Mouse (Mus musculus): ENCODE data around the gene Soat2.

The Soat2 gene

DNA sequence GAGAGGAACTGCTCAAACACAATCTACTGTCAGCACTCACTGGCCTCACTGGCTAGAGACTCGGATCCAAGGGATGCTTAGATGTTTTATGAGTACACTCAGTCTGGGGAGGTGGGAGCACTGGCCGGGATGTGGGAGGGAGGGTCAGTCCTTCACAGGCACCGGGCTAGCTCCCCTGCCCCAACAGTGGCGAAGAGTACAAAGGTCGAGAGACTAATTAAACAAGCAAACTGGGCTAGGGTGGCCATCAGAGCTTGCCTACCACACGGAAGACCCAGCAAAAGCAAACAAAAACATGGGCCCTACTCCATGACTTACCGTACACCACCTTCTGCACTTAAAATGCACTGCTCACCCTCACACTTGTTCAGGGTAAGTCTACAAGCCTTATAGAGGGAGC, 41.4 kb downstream of the Soat2 start:
- DNase-seq (ENCODE audit: low read depth) = no peak

DNA sequence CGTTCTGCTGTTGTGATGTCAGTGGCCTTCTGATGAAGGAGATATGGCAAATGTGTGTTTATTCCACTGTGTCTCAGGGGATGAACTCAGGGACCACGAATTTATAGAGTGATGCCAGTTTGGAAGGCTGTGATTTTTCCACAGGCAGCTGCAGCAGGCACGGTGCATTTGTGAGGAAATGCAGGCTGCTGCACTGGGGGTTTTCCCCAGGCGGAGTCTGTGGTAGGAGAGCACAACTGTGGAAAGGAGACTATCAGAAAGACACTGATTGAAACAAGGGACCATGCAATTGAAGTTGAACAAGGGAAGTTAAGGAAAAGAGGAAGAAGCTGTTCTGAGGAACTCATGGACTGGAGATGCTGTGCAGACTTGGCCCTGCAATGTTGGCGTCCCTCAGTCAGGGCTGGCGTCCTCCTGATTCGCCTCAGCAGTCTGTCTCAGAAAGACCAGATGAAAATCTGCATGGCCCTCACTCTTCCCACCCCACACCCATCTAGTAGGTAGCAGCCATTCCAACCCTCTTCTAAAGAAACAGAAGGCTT, 42.0 kb downstream of the Soat2 start:
- DNase-seq (ENCODE audit: low read depth) = no peak

DNA sequence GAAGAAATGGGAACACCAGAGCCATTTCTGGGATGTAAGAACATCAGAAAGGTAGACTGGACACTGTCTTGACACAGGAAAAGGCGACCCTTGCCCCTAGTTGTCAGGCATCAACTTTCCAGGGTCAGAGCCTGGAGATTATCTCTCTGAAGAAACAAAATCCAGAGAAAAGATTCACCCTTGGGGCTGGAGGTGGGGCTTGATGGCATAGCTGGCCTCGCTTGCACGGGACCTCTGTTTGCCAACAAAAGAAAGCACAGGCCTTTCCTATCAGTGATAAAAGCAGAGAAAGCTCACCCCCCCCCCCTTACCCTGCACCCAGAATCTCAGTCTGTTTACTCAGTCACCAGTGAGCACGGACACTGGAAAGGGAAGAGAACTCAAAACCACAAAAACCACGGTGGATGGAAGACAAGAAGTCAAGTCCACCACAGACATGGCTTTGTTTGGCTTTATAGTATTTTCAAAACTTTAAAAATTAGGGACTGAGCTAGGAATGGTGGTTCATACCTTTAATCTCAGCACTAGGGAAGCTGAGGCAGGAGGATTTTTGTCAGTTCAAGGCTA, 42.6 kb downstream of the Soat2 start:
- DNase-seq (ENCODE audit: low read depth) = no peak

DNA sequence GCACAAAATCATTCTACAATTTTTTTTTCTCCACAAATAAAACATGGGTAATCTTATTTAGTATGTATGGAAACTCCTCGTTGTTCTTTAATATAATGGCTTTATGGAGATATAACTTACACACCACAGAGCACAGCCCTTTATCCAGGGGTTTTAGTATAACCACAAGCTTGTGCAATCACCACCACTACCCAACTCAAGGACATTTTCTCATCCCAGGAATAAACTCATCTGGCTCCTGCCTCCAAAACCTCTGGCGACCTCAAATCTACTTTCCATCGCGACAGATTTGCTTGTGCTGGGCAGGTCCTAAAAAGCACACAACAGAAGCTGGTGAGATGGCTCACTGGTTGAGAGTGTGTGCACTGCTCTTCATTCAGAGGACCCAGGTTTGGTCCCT, 43.3 kb downstream of the Soat2 start:
- no peak for DNase-seq (ENCODE audit: low read depth)

DNA sequence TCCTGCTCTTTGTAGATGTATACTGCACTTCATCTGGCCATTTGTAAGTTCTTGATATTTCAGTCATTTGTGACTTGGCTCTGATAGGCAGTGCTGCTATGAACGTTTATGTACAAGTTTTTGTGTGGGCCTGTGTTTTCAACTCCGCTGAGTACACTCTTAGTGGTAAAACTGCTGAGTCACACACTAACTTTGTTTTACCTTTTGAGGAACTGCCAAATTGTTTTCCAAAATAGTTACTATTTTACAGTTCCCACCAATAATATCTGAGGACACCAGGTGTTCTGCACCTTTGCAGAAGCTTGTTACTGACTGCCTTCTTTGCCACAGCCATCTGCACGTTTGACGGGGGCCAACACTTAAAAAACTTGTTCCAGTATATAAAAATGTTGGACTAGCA, 44.1 kb downstream of the Soat2 start:
- DNase-seq (ENCODE audit: low read depth) = no peak

DNA sequence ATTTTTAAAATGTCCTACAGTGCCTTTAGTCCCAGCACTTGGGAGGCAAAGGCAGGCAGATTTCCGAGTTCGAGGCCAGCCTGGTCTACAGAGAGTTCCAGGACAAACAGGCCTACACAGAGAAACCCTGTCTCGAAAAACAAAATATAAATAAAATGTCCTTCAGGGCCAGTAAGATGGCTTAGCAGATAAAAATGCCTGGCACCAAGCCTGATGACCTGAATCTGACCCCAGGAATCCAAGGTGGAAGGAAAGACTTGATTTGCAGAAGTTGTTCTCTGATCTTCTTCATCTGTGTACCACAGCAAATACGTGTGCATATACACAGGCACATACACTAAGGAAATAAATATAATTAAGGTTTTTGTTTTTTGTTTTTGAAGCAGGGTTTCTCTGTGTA, 45.0 kb downstream of the Soat2 start:
- DNase-seq (ENCODE audit: low read depth) = no peak

DNA sequence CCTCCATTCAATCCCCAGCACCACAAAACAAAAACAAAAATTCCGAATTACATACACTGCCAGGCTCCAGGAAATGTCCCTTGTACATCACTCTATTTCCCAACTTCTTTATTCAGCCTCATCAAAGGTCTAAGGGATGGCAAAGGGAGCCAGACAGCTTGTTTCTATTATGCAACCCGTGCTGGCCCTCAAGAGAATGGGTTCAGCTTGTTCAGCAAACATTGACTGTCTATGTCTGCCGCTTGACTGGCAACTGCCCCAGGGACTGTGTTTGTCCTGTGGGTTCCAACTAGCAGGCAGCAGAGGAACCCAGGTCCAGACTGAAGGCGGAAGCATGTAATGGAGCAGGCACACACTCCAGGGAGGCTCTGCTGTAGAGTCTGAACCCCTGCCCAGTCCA, 48.5 kb downstream of the Soat2 start:
- no peak for DNase-seq (ENCODE audit: low read depth)

DNA sequence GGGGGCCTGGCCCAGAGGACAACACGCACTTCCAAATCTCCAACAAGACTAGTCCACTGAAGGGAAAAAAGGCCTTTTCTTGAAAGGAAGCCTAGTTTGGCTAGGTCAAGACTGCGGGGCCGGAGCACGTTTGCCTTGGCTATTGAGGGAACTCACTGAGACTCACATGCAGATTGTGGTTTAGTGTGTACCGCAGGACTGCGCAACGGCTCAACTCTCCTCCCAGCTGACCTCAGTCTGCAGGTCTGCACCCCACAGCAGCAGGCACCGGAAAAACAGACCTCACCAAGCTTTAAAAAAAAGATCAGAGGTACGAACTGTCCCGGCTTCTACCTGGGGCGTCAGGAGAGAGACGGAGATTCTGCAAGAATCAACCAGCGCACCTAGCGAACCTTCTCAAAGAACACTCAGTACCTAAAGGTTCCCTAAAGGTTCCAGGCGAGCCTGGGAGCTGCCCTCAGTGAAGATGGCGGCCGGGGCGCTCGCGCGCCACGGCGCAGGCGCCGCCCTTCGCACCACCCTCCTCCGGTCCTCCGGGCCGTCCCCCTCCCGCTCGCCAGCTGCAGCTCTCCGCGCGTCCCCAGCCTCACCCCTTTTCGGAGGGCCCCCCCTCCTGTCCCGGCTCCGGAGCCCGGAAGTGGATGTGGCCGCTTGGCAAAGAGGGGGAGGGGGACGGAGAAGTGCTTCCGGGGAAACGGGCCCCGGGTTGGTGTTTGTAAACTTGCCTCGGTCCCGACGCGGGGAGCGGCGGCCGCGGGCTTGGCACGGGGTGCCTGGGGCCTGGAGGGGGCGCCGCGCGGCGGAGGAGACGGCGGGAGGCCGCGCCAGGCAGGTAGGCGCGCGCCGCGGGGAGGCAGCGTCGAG, 52.9 kb downstream of the Soat2 start, which contains the start of gene Zfp740:
Gene Zfp740, plus strand, starts transcription at position 279 of the 864 bp plus-strand sequence.
- DNase-seq (ENCODE audit: low read depth) = peak; percentile 87

DNA sequence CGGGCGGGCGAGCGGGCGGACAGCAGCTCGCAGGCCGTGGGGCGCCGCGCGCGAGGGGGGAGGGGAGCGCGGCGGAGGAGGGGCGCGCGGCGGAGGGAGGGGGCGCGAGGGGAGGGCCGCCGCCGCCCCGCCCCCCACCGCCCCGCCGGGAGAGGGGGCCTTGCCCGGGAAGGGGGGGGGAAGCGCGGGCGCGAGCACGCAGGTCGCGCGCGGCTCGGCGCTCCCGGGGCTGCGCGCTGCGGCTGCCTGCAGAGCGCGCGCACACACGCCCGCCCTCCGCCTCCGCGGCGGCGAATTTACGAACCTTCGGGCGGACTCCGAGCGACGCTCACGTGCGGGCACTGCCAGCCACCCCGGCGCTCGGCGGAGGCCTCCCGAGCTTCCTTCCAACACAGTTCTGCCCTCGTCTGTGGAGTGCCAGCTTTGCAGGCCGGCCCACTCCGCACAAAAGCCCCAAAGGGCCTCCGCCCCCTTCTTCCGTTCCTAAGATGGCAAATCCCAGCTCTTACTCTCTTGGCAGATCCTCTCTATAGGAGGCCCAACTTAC, 53.6 kb downstream of the Soat2 start:
- peak; percentile 34 for DNase-seq (ENCODE audit: low read depth)

DNA sequence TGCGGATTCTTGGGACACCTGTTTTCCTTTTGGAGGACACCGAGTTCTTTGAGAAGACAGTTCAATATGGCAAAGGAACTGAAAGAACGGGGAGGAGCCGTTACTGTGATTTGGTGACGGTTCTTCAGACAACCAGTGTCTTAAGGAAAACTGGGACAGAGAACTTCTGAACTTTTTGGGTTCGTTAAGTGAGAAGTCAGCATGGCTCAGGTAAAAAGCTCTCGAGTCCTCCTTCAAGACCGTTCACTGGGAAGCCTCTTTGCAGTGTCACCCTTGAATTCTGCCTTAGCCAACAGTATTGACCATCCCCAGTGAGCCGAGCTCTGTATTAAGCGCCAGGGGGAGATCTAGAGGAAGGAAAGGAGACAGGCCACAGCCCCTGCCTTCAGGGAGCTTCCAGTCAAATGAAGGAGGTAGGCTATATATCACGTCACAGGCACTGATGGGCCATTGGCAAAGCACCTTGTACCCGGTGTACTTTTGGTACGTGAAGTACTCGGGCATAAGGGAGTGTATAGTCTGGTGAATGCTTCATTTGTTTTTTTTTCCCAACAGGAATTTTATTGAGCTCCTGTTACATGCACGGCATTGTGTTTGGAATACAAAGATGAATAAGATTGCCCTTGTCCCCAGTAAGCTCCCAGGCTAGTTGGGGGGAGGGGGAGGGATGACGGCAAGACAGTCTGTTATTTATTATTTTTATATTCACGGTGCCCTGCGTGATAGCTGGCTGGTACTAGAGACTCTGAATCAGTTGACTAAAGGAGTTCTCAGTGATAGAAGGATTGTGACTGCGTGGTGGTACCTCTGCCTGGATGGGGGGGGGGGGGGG, 54.6 kb downstream of the Soat2 start, which contains the start of gene Csad:
Gene Csad, minus strand, starts transcription at position 51 of the 832 bp plus-strand sequence.
- DNase-seq (ENCODE audit: low read depth) = no peak

DNA sequence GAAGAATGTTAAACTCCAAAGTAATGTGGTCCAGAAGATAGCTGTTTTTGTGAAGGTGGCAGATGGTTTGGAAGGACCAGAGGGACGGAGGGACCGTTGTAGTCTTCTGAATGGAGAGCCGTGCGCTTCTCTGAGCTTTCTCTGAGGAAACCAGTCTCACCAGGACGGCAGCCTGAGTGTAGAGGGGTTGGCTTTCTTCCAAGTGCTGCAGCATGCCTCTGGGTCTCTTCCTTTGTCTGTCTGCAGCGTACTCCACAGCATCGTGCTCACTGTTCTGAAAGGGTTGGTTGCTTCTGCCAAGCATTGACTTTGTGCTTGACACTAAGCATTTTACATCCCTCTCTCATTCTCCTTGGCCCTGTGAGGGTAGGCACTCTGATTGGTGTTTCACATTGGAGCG, 55.5 kb downstream of the Soat2 start:
- no peak for DNase-seq (ENCODE audit: low read depth)

DNA sequence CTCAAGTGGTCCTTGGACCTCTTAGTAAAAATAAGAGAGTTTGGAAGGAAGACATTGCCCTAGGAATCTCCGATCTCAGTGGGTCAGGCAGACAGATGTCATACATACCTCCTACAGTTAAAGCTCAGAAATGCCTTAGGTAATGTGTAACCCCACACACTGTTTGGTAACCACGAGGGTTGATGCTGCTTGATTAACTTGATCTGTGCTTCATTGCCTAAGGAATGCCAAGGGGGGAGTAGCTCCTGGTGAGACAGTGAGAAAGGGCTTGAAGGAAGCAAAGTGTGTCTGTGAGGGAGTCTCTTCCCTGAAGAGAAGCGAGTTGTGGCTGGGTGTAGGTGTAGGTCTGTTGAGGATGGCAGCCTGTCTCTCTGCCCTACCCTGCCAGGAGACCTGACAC, 57.0 kb downstream of the Soat2 start:
- DNase-seq (ENCODE audit: low read depth) = no peak

DNA sequence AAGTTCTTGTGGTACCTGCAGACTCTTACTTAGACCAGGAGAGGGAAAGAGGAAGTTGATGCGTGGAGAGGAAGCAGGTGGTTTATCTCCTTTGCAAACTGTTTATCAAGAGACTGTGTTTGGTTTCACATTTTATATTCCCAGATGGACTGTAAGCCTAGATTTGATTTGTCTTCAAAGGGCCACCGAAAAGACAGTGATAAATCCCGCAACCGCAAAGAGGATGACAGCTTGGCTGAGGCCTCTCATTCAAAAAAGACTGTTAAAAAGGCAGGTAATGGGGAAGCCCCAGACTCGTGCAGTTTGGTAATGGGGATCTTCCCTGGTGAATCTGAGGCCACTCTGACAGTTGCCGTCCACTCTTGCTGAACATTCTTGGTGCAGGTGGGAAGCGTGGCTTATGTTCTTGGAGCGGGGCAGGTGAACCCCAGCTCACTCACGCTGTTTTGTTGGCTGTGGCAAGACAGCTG, 57.8 kb downstream of the Soat2 start:
- DNase-seq (ENCODE audit: low read depth) = no peak

DNA sequence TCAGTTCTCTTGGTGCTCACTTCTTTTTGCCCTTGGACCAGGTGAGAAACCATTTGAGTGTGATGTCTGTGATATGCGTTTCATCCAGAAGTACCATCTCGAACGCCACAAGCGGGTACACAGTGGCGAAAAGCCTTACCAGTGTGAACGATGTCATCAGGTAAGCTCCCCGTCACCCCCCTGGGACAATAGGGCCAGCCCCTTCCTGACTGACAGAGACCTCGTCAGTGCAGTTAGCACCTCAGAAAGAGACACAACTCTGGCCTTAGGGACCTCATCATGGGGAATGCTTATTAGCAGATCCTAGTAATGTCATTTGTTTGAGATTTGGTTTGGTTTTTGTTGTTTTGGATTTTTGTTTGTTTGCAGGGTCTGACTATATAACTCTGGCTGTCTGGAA, 58.8 kb downstream of the Soat2 start:
- no peak for DNase-seq (ENCODE audit: low read depth)

DNA sequence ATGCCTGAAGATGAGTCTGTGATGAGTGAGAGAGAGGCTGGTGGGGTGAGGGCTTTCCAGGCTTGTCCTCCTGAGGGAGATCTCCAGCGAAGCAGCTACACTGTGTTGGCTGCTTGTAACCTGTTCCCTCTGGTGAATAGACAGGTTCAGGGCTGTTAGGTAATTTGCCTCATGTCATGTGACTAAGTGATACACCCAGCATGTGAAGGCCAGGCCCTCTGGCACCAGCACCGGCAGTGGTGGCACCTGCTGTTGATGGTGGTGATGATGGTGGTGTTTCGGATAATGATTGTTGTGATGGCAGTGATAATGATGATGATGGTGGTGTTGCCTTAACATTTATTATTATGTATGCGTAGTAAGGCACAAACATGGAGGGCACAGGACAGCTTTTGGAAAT, 60.5 kb downstream of the Soat2 start:
- DNase-seq (ENCODE audit: low read depth) = no peak

DNA sequence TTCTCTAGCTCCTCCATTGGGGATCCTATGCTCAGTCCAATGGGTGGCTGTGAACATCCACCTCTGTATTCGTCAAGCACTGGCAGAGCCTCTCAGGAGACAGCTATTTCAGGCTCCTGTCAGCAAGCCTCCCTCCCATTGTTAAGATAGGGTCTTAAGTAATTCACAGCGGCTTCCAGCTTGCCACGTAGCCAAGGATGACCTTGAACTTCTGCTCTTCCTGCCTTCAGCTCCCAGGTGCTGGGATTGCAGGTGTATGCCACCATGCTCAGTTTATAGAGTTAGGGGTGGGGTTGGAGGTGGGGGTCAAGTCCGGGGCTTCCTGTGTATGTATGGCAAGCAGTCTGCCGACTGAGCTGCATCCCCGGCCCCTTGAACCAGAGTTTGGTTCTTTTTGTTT, 61.6 kb downstream of the Soat2 start:
- no peak for DNase-seq (ENCODE audit: low read depth)
